Mouse (Mus musculus): ENCODE results near the gene BC052040. TPM values are rescaled to one million over a fixed set of nuclear protein-coding genes. Genes with fewer than 3 reads are reported as not detected.

The BC052040 gene
- total RNA-seq, 1 experiment, result 7.9 TPM

DNA sequence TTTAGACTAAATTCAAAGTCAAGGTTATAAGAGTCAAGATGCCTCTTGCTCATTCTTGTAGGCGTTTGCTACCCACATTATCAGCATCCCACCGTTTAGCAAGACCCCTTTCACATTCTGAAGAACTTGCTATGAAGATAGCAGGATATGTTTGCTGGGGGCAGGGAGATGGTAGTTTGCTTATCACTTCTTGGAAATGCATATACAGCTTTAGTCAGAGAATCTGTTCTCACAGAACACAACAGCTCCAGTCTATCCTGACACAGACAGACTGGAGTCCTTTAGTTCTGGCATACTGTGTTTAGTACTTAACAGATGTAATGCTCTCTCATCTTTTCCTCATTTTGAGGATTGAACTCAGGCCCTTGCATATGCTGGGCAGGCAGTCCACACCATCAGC lies 28.6 kb downstream of the BC052040 start:
- in situ Hi-C loops (cut with MboI; ENCODE audit: low sequenced_read_pairs in 2 of 2, unreplicated experiment in 2 of 2), result no loop called here
- TF ChIP-seq MAFK (IDR thresholded peaks at IDR 0.05; ENCODE audit: insufficient read depth, low read depth, low read length) (no peak), CHD2 (IDR thresholded peaks at IDR 0.05; ENCODE audit: low read depth, low read length) (no peak), HCFC1 (IDR thresholded peaks at IDR 0.05; ENCODE audit: borderline replicate concordance, insufficient read depth, low read length) (no peak), ZC3H11A (IDR thresholded peaks at IDR 0.05; ENCODE audit: borderline replicate concordance, low read depth, low read length) (no peak), ZNF384 (IDR thresholded peaks at IDR 0.05; ENCODE audit: low read depth, low read length) (no peak)
- H3K9ac ChIP-seq (ENCODE audit: insufficient read depth, low read depth, low read length, poor library complexity, severe bottlenecking), result no peak overlapping the region
- H3K4me3 ChIP-seq (ENCODE audit: insufficient read depth in 1 of 2, low read depth in 1 of 2, low read length in 2 of 2, poor library complexity in 1 of 2, severe bottlenecking in 1 of 2), result no peak overlapping the region
- no peak for DNase-seq (ENCODE audit: low read depth, low spot score)
- H3K27ac ChIP-seq (ENCODE audit: insufficient read depth, low read depth, low read length, poor library complexity, severe bottlenecking), result no peak overlapping the region
- H3K36me3 ChIP-seq (ENCODE audit: control insufficient read depth, insufficient read depth, low read length, poor library complexity, severe bottlenecking), result no peaks in the 10 kb centered on the region
- no peaks in the 10 kb centered on the region for H3K9me3 ChIP-seq (ENCODE audit: control insufficient read depth, insufficient read depth, low read depth, low read length)
- peaks cover 0 to 3% of the 10 kb centered on the region in 2 experiments; a peak in 2 of 4 replicates for H3K4me1 ChIP-seq (ENCODE audit: control insufficient read depth in 2 of 2, insufficient read depth in 2 of 2, low read length in 2 of 2, poor library complexity in 1 of 2)

DNA sequence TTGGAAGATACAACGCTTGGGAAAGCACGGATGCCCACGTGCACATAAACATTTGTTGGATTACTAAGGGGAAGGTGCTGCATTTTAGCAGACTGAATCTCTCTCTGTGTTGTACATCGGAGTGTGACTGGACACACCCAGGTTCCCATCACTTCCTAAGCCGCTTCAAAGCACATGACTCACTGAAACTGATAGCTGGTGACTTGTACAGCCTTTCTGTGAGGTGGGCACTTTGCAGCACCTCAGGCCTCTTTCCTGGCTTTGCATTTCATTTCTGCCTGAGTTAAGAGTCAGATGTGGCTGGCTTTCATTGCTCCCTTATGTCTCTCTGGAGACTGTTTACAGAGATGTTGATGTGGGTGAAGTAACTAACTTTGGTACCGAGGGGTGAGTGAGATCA lies 29.0 kb downstream of the BC052040 start:
- Histone ChIP-seq H3K9ac (ENCODE audit: insufficient read depth, low read depth, low read length, poor library complexity, severe bottlenecking) (no peak overlapping the region), H3K4me3 (ENCODE audit: insufficient read depth in 1 of 2, low read depth in 1 of 2, low read length in 2 of 2, poor library complexity in 1 of 2, severe bottlenecking in 1 of 2) (no peak overlapping the region), H3K36me3 (ENCODE audit: control insufficient read depth, insufficient read depth, low read length, poor library complexity, severe bottlenecking) (no peaks in the 10 kb centered on the region), H3K27ac (ENCODE audit: insufficient read depth, low read depth, low read length, poor library complexity, severe bottlenecking) (no peak overlapping the region), H3K4me1 (ENCODE audit: control insufficient read depth in 2 of 2, insufficient read depth in 2 of 2, low read length in 2 of 2, poor library complexity in 1 of 2) (peaks cover 0 to 3% of the 10 kb centered on the region in 2 experiments; a peak in 2 of 4 replicates), H3K9me3 (ENCODE audit: control insufficient read depth, insufficient read depth, low read depth, low read length) (no peaks in the 10 kb centered on the region)
- in situ Hi-C loops (cut with MboI; ENCODE audit: low sequenced_read_pairs in 2 of 2, unreplicated experiment in 2 of 2), result no loop called here
- no peak for DNase-seq (ENCODE audit: low read depth, low spot score)
- TF ChIP-seq ZNF384 (IDR thresholded peaks at IDR 0.05; ENCODE audit: low read depth, low read length) (no peak), MAFK (IDR thresholded peaks at IDR 0.05; ENCODE audit: insufficient read depth, low read depth, low read length) (no peak), CHD2 (IDR thresholded peaks at IDR 0.05; ENCODE audit: low read depth, low read length) (no peak), ZC3H11A (IDR thresholded peaks at IDR 0.05; ENCODE audit: borderline replicate concordance, low read depth, low read length) (no peak), HCFC1 (IDR thresholded peaks at IDR 0.05; ENCODE audit: borderline replicate concordance, insufficient read depth, low read length) (no peak)

DNA sequence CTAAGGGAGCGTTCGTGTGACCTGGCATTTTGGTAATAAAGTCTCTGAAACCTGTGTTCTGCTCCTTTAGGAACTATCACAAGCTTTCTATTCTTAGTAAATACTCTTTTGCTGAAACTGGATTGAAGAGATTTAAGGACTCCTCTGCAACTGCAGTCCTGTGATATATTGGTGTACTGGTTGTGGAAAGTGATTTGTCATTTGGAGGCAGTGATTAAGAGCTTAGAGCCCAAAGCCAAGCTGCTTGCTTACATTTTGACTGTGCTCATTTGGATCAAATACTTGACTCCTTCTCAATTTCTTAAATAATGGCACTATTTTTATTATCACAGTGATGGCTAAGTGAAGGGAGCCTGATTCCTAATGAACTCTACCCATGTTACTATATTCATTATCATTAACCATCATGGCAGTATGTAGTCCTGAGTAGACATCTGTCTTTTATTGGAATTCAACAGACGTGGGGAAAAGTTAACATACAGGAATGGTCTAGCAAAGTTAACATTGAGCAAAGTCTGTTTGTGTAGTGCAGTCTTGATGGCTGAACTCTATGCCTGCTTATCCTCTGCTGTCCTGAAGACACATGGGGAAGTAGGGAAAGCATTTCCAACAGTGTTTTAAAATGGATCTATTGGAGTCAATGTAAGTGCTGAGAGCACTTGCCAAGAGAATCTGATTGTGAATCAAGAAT lies 32.5 kb downstream of the BC052040 start:
- Histone ChIP-seq H3K9me3 (ENCODE audit: control insufficient read depth, insufficient read depth, low read depth, low read length) (no peaks in the 10 kb centered on the region), H3K4me3 (ENCODE audit: insufficient read depth in 1 of 2, low read depth in 1 of 2, low read length in 2 of 2, poor library complexity in 1 of 2, severe bottlenecking in 1 of 2) (no peak overlapping the region), H3K36me3 (ENCODE audit: control insufficient read depth, insufficient read depth, low read length, poor library complexity, severe bottlenecking) (no peaks in the 10 kb centered on the region), H3K27ac (ENCODE audit: insufficient read depth, low read depth, low read length, poor library complexity, severe bottlenecking) (no peak overlapping the region), H3K4me1 (ENCODE audit: control insufficient read depth in 2 of 2, insufficient read depth in 2 of 2, low read length in 2 of 2, poor library complexity in 1 of 2) (peaks cover 0 to 3% of the 10 kb centered on the region in 2 experiments; a peak in 2 of 4 replicates), H3K9ac (ENCODE audit: insufficient read depth, low read depth, low read length, poor library complexity, severe bottlenecking) (no peak overlapping the region)
- TF ChIP-seq MAFK (IDR thresholded peaks at IDR 0.05; ENCODE audit: insufficient read depth, low read depth, low read length) (no peak), ZNF384 (IDR thresholded peaks at IDR 0.05; ENCODE audit: low read depth, low read length) (no peak), HCFC1 (IDR thresholded peaks at IDR 0.05; ENCODE audit: borderline replicate concordance, insufficient read depth, low read length) (no peak), ZC3H11A (IDR thresholded peaks at IDR 0.05; ENCODE audit: borderline replicate concordance, low read depth, low read length) (no peak), CHD2 (IDR thresholded peaks at IDR 0.05; ENCODE audit: low read depth, low read length) (no peak)
- DNase-seq (ENCODE audit: low read depth, low spot score), result no peak
- in situ Hi-C loops (cut with MboI; ENCODE audit: low sequenced_read_pairs in 2 of 2, unreplicated experiment in 2 of 2), result no loop called here

DNA sequence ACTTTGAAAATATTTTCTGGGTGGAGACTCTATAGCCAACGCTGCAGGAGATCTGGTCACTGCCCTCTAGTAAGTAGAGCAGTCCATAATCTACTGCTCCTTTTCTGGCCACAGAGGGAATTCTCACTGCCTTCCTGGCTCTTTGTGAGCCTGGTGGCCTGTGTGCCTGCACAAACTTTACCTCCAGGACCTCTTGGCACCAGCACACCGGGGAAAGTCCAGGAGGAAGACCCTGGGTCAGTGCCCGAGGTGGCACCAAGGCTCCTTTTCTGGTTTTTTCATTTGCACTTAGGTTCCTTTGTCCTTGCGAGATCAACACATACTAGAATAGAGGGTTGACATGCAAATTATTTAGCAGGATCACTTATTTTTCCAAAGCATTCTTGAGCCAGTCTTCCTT lies 47.0 kb downstream of the BC052040 start:
- Histone ChIP-seq H3K4me3 (ENCODE audit: insufficient read depth in 1 of 2, low read depth in 1 of 2, low read length in 2 of 2, poor library complexity in 1 of 2, severe bottlenecking in 1 of 2) (no peak overlapping the region), H3K9ac (ENCODE audit: insufficient read depth, low read depth, low read length, poor library complexity, severe bottlenecking) (no peak overlapping the region), H3K36me3 (ENCODE audit: control insufficient read depth, insufficient read depth, low read length, poor library complexity, severe bottlenecking) (no peaks in the 10 kb centered on the region; the same call in 1 of the 2 replicates), H3K9me3 (ENCODE audit: control insufficient read depth, insufficient read depth, low read depth, low read length) (no peaks in the 10 kb centered on the region), H3K4me1 (ENCODE audit: control insufficient read depth in 2 of 2, insufficient read depth in 2 of 2, low read length in 2 of 2, poor library complexity in 1 of 2) (no peaks in the 10 kb centered on the region), H3K27ac (ENCODE audit: insufficient read depth, low read depth, low read length, poor library complexity, severe bottlenecking) (no peak overlapping the region)
- in situ Hi-C loops (cut with MboI; ENCODE audit: low sequenced_read_pairs in 2 of 2, unreplicated experiment in 2 of 2), result no loop called here
- DNase-seq (ENCODE audit: low read depth, low spot score), result no peak
- no peak for TF ChIP-seq ZC3H11A (IDR thresholded peaks at IDR 0.05; ENCODE audit: borderline replicate concordance, low read depth, low read length)
- TF ChIP-seq HCFC1 (IDR thresholded peaks at IDR 0.05; ENCODE audit: borderline replicate concordance, insufficient read depth, low read length), result no peak
- TF ChIP-seq MAFK (IDR thresholded peaks at IDR 0.05; ENCODE audit: insufficient read depth, low read depth, low read length), result no peak
- TF ChIP-seq ZNF384 (IDR thresholded peaks at IDR 0.05; ENCODE audit: low read depth, low read length), result no peak
- TF ChIP-seq CHD2 (IDR thresholded peaks at IDR 0.05; ENCODE audit: low read depth, low read length), result no peak
